Mouse (Mus musculus) ES-E14 (cell line): ENCODE data around the gene Nt5c1a. TPM values are rescaled to one million over a fixed set of nuclear protein-coding genes. Genes with fewer than 3 reads are reported as not detected.
"Not testable (repeated sequence)": the region's sequence is repeated elsewhere in the genome, so short reads cannot be mapped to it uniquely, and the experiment has no call there.

Experiments used
- DNase-seq: peaks from one replicate; pipeline ENCODE4 v3.0.0-alpha.2; 2013; ENCODE audit warnings: low read depth, low spot score
- H3K27ac ChIP-seq: 2 replicates; pipeline ENCODE4 v1.5.1; 2012; ENCODE audit warnings: low read depth, mild to moderate bottlenecking, low read length, moderate library complexity, mixed read lengths; ENCODE audit not compliant: poor library complexity, insufficient read depth, severe bottlenecking
- H3K36me3 ChIP-seq: 2 replicates; pipeline ENCODE4 v1.6.1; 2012; ENCODE audit warnings: mild to moderate bottlenecking, low read length, moderate library complexity, mixed read lengths; ENCODE audit not compliant: control insufficient read depth, poor library complexity, insufficient read depth, severe bottlenecking
- H3K4me1 ChIP-seq, 2 experiments: fragments of 150-350 bp in 1 of 2; sonication (generic) in 1 of 2; 2 replicates each; pipeline ENCODE4 v1.6.1; 2012; ENCODE audit warnings: low read length in 2 of 2, mild to moderate bottlenecking in 1 of 2, mixed read lengths in 1 of 2; ENCODE audit not compliant: control insufficient read depth in 2 of 2, insufficient read depth in 2 of 2, poor library complexity in 1 of 2
- H3K4me3 ChIP-seq, 2 experiments: fragments of 150-350 bp in 1 of 2; sonication (generic) in 1 of 2; 2 replicates each; pipeline ENCODE4 v1.5.1; 2012; ENCODE audit warnings: low read length in 2 of 2, low read depth in 1 of 2, mild to moderate bottlenecking in 1 of 2, mixed read lengths in 1 of 2; ENCODE audit not compliant: insufficient read depth in 1 of 2, poor library complexity in 1 of 2, severe bottlenecking in 1 of 2
- H3K9ac ChIP-seq: 2 replicates; pipeline ENCODE4 v1.6.1; 2012; ENCODE audit warnings: low read depth, mild to moderate bottlenecking, low read length, mixed read lengths; ENCODE audit not compliant: poor library complexity, insufficient read depth, severe bottlenecking
- H3K9me3 ChIP-seq: fragments of 150-350 bp; sonication (generic); 2 replicates; pipeline ENCODE4 v1.6.1; 2012; ENCODE audit warnings: low read depth, mild to moderate bottlenecking, low read length; ENCODE audit not compliant: control insufficient read depth, insufficient read depth
- CHD2 ChIP-seq: IDR thresholded peaks from 2 replicates; pipeline ENCODE4 v1.6.1; 2014; ENCODE audit warnings: mild to moderate bottlenecking, low read depth, low read length, inconsistent platforms
- HCFC1 ChIP-seq: IDR thresholded peaks from 2 replicates; pipeline ENCODE4 v1.6.1; 2012; ENCODE audit warnings: low read length, inconsistent platforms, borderline replicate concordance; ENCODE audit not compliant: insufficient read depth
- MAFK ChIP-seq: IDR thresholded peaks from 2 replicates; pipeline ENCODE4 v1.6.1; 2014; ENCODE audit warnings: mild to moderate bottlenecking, low read depth, low read length, inconsistent platforms; ENCODE audit not compliant: insufficient read depth
- ZC3H11A ChIP-seq: IDR thresholded peaks from 2 replicates; pipeline ENCODE4 v1.6.1; 2012; ENCODE audit warnings: low read depth, mild to moderate bottlenecking, inconsistent platforms, low read length, borderline replicate concordance
- ZNF384 ChIP-seq: IDR thresholded peaks from 2 replicates; pipeline ENCODE4 v1.6.1; 2012; ENCODE audit warnings: low read depth, low read length, inconsistent platforms
- in situ Hi-C, 2 experiments: fragments of 600-800 bp; cut with MboI; formaldehyde crosslinking; loops; one replicate each; pipeline ENCODE4 v1.15.1; 2025; ENCODE audit warnings: low sequenced_read_pairs in 2 of 2, inconsistent platforms in 1 of 2; ENCODE audit not compliant: unreplicated experiment in 2 of 2
- total RNA-seq: library from RNA; depleted of rRNA; stranded (reverse); fragments of 300-350 nt; gene quantifications from 2 replicates; pipeline ENCODE4 v1.2.3, GENCODE M21; 2012

The Nt5c1a gene
- total RNA-seq, 1 experiment: not detected

- Histone ChIP-seq H3K36me3 (no peaks in the 10 kb centered on the region), H3K27ac (no peak overlapping the region), H3K9me3 (no peaks in the 10 kb centered on the region), H3K4me3 (no peak overlapping the region), H3K9ac (no peak overlapping the region), H3K4me1 (no peaks in the 10 kb centered on the region)
- TF ChIP-seq HCFC1 (no peak), CHD2 (no peak), MAFK (no peak), ZNF384 (no peak), ZC3H11A (no peak)
- no peak for DNase-seq
- in situ Hi-C loops: loop anchor here in 1 of 2 experiments (10.0 kb wide), 1 partner anchor 99 kb away; no protein-coding TSS in a partner anchor
Observed at GRCm38 (mm10) chr4:123155427-123155826, 45.9 kb upstream of the Nt5c1a start.

DNA sequence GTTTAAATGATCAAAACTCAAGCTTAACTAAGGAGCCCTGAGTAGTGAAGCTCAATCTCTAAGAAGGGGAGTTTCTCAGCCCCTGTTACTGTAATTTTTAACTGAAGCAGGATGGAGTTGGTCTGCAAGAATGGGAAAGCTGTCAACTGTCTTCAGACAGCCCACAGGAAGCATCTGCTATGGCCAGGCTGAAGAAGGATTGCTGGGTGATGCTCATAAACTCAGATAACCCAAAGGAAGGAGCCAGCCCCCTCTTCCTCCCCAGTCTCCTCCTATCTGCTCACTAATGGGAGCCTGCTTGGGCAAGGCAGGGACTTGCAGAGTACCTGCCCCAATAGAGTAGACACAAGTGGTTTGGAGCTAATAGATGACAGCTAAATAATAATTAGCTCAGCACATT is 45.5 kb upstream of the Nt5c1a start:
- H3K4me3 ChIP-seq: no peak overlapping the region
- H3K27ac ChIP-seq: no peak overlapping the region
- H3K9ac ChIP-seq: no peak overlapping the region
- TF ChIP-seq HCFC1 (no peak), ZNF384 (no peak), CHD2 (no peak), ZC3H11A (no peak), MAFK (no peak)
- H3K4me1 ChIP-seq: no peaks in the 10 kb centered on the region
- H3K9me3 ChIP-seq: no peaks in the 10 kb centered on the region
- no peaks in the 10 kb centered on the region for H3K36me3 ChIP-seq
- DNase-seq: no peak
- in situ Hi-C loops: loop anchor here in 1 of 2 experiments (10.0 kb wide), 1 partner anchor 99 kb away; no protein-coding TSS in a partner anchor

GRCm38 (mm10) chr4:123160571-123160970 is 40.7 kb upstream of the Nt5c1a start:
- no peak for DNase-seq
- peaks cover 0 to 14% of the 10 kb centered on the region in 2 experiments; a peak in 2 of 4 replicates for H3K4me1 ChIP-seq
- TF ChIP-seq HCFC1 (no peak), ZC3H11A (no peak), ZNF384 (no peak), MAFK (no peak), CHD2 (no peak)
- no peaks in the 10 kb centered on the region for H3K36me3 ChIP-seq
- no peak overlapping the region for H3K9ac ChIP-seq
- in situ Hi-C loops: no loop called here
- H3K27ac ChIP-seq: no peak overlapping the region
- H3K4me3 ChIP-seq: no peak overlapping the region
- H3K9me3 ChIP-seq: no peaks in the 10 kb centered on the region

- in situ Hi-C loops, DNase-seq, H3K9ac ChIP-seq, H3K9me3 ChIP-seq, H3K4me3 ChIP-seq, H3K36me3 ChIP-seq, H3K27ac ChIP-seq: not testable (repeated sequence)
- H3K4me1 ChIP-seq: peaks cover 0 to 14% of the 10 kb centered on the region in 2 experiments; a peak in 2 of 4 replicates
Observed at GRCm38 (mm10) chr4:123161251-123161650, 40.1 kb upstream of the Nt5c1a start.

GRCm38 (mm10) chr4:123162305-123162917 is 38.9 kb upstream of the Nt5c1a start:
- in situ Hi-C loops: no loop called here
- peaks cover 0 to 14% of the 10 kb centered on the region in 2 experiments; a peak in 2 of 4 replicates for H3K4me1 ChIP-seq
- no peak overlapping the region for H3K9ac ChIP-seq
- H3K27ac ChIP-seq: no peak overlapping the region
- TF ChIP-seq MAFK: no peak
- no peak for TF ChIP-seq ZC3H11A
- TF ChIP-seq HCFC1: no peak
- no peak for TF ChIP-seq ZNF384
- TF ChIP-seq CHD2: no peak
- peak overlapping the region in 1 of 2 experiments; percentile 30; a peak in 1 of 4 replicates for H3K4me3 ChIP-seq
- no peaks in the 10 kb centered on the region for H3K36me3 ChIP-seq
- no peak for DNase-seq
- H3K9me3 ChIP-seq: no peaks in the 10 kb centered on the region
